Mouse (Mus musculus) Patski (cell line): ENCODE measurements around the gene Fam71b. TPM values are rescaled to one million over a fixed set of nuclear protein-coding genes. Genes with fewer than 3 reads are reported as not detected.

Experiments used
- ATAC-seq: fragments of 100-300 bp; one replicate; pipeline ENCODE4 v1.8.0; 2021
- CTCF ChIA-PET: fragments of 350-600 bp; sonication (Branson Sonifier 250); formaldehyde crosslinking; loops from one replicate; lab custom pipeline; 2022; ENCODE audit warnings: inconsistent platforms; lab: Charles Lee
- POLR2A ChIA-PET: fragments of 350-600 bp; sonication (Branson Sonifier 250); formaldehyde crosslinking; loops from one replicate; lab custom pipeline; 2022; ENCODE audit warnings: antibody characterized with exemption, inconsistent platforms; lab: Charles Lee
- DNase-seq: peaks from one replicate; pipeline ENCODE4 v3.0.0-alpha.2; 2011; ENCODE audit warnings: low read depth, low spot score
- H3K27me3 ChIP-seq: fragments of 371-371 bp; one replicate; pipeline ENCODE4 v1.5.1; 2021
- CTCF ChIP-seq: fragments of 100-300 bp; IDR thresholded peaks from one replicate; pipeline ENCODE4 v1.5.1; 2021
- in situ Hi-C: fragments of 300-500 bp; cut with MboI; formaldehyde crosslinking; loops from 3 replicates; pipeline ENCODE4 v1.11.1; 2018; ENCODE audit warnings: low pct_unique_long_range_greater_than_20kb, mixed read lengths
- polyA plus RNA-seq: library from polyadenylated mRNA; unstranded; gene quantifications from one replicate; pipeline ENCODE4 v1.2.3, GENCODE M21; 2021

Fam71b gene
- polyA plus RNA-seq, 1 experiment from 2014 or later: not detected

GRCm38 (mm10) chr11:46370457-46370856 is 25.9 kb upstream of the Fam71b start:
- ATAC-seq (no peak), DNase-seq (no peak)
- no peaks in the 10 kb centered on the region for H3K27me3 ChIP-seq
- CTCF ChIA-PET: interaction anchor here (1.4 kb wide), 1 partner anchor 14 kb away, joined by 3 read pairs; no protein-coding TSS in a partner anchor
- in situ Hi-C loops: no loop called here
- no peak for TF ChIP-seq CTCF
- POLR2A ChIA-PET: interaction anchor here (0.7 kb wide), 1 partner anchor 842 kb away, joined by 3 read pairs; no protein-coding TSS in a partner anchor

- TF ChIP-seq CTCF: no peak
- no peaks in the 10 kb centered on the region for H3K27me3 ChIP-seq
- CTCF ChIA-PET: no interaction called here
- no peak for DNase-seq
- POLR2A ChIA-PET: no interaction called here
- in situ Hi-C loops: no loop called here
- ATAC-seq: no peak
Measured at GRCm38 (mm10) chr11:46371250-46371649, 25.1 kb upstream of the Fam71b start.

GRCm38 (mm10) chr11:46372331-46372953 is 23.9 kb upstream of the Fam71b start:
- H3K27me3 ChIP-seq: no peaks in the 10 kb centered on the region
- ATAC-seq (no peak), DNase-seq (no peak)
- ChIA-PET CTCF (no interaction called here), POLR2A (no interaction called here)
- in situ Hi-C loops: no loop called here
- no peak for TF ChIP-seq CTCF

- CTCF ChIA-PET: no interaction called here
- no peak for TF ChIP-seq CTCF
- no peaks in the 10 kb centered on the region for H3K27me3 ChIP-seq
- POLR2A ChIA-PET: no interaction called here
- ATAC-seq (no peak), DNase-seq (no peak)
- in situ Hi-C loops: no loop called here
Measured at GRCm38 (mm10) chr11:46373071-46374030, 23.0 kb upstream of the Fam71b start.

GRCm38 (mm10) chr11:46375015-46375414 is 21.3 kb upstream of the Fam71b start:
- ChIA-PET CTCF (no interaction called here), POLR2A (no interaction called here)
- in situ Hi-C loops: no loop called here
- DNase-seq: no peak
- no peak for ATAC-seq
- no peak for TF ChIP-seq CTCF
- no peaks in the 10 kb centered on the region for H3K27me3 ChIP-seq

GRCm38 (mm10) chr11:46377316-46377715 is 19.0 kb upstream of the Fam71b start:
- TF ChIP-seq CTCF: no peak
- H3K27me3 ChIP-seq: peaks cover 4% of the 10 kb centered on the region
- DNase-seq (no peak), ATAC-seq (no peak)
- in situ Hi-C loops: no loop called here
- CTCF ChIA-PET: no interaction called here
- POLR2A ChIA-PET: no interaction called here

GRCm38 (mm10) chr11:46377819-46378782 is 18.3 kb upstream of the Fam71b start:
- in situ Hi-C loops: no loop called here
- no peak for TF ChIP-seq CTCF
- peaks cover 6% of the 10 kb centered on the region for H3K27me3 ChIP-seq
- DNase-seq: no peak
- ChIA-PET POLR2A (no interaction called here), CTCF (no interaction called here)
- no peak for ATAC-seq

- peaks cover 13% of the 10 kb centered on the region for H3K27me3 ChIP-seq
- ATAC-seq (no peak), DNase-seq (no peak)
- TF ChIP-seq CTCF: no peak
- CTCF ChIA-PET: no interaction called here
- in situ Hi-C loops: no loop called here
- POLR2A ChIA-PET: no interaction called here
Measured at GRCm38 (mm10) chr11:46380097-46380675, 16.2 kb upstream of the Fam71b start.

- TF ChIP-seq CTCF: no peak
- in situ Hi-C loops: no loop called here
- peaks cover 13% of the 10 kb centered on the region for H3K27me3 ChIP-seq
- ChIA-PET POLR2A (no interaction called here), CTCF (no interaction called here)
- DNase-seq: no peak
- ATAC-seq: no peak
Measured at GRCm38 (mm10) chr11:46382466-46382865, 13.9 kb upstream of the Fam71b start.

GRCm38 (mm10) chr11:46384925-46385324 is 11.4 kb upstream of the Fam71b start:
- peaks cover 16% of the 10 kb centered on the region for H3K27me3 ChIP-seq
- no peak for ATAC-seq
- ChIA-PET POLR2A (interaction anchor here (0.6 kb wide), 1 partner anchor 72 kb away, joined by 3 read pairs; no protein-coding TSS in a partner anchor), CTCF (interaction anchor here (1.1 kb wide), 1 partner anchor 15 kb away, joined by 3 read pairs; no protein-coding TSS in a partner anchor)
- no peak for DNase-seq
- TF ChIP-seq CTCF: no peak
- in situ Hi-C loops: no loop called here
